Mouse (Mus musculus) midbrain, embryonic 10.5 days (tissue): ENCODE data around the gene AI837181. TPM values are rescaled to one million over a fixed set of nuclear protein-coding genes. Genes with fewer than 3 reads are reported as not detected.
"Not testable (repeated sequence)": the region's sequence is repeated elsewhere in the genome, so short reads cannot be mapped to it uniquely, and the experiment has no call there.

Source experiments
- DNase-seq: peaks from one replicate; pipeline ENCODE4 v3.0.0-alpha.2; 2017; ENCODE audit warnings: low spot score
- H3K27ac ChIP-seq: fragments of 300-500 bp; sonication (generic); replicated peaks from 2 replicates; pipeline ENCODE4 v1.5.1; 2016; ENCODE audit warnings: mild to moderate bottlenecking
- H3K27me3 ChIP-seq: fragments of 300-500 bp; sonication (generic); 2 replicates; pipeline ENCODE4 v1.6.1; 2016; ENCODE audit warnings: low read depth, mild to moderate bottlenecking; ENCODE audit not compliant: poor library complexity, severe bottlenecking
- H3K36me3 ChIP-seq: fragments of 300-500 bp; sonication (generic); 2 replicates; pipeline ENCODE4 v1.6.1; 2016; ENCODE audit warnings: mild to moderate bottlenecking, moderate library complexity
- H3K4me1 ChIP-seq: fragments of 300-500 bp; sonication (generic); 2 replicates; pipeline ENCODE4 v1.6.1; 2016
- H3K4me3 ChIP-seq: fragments of 300-500 bp; sonication (generic); 2 replicates; pipeline ENCODE4 v1.5.1; 2016; ENCODE audit warnings: mild to moderate bottlenecking, moderate library complexity
- H3K9me3 ChIP-seq: fragments of 300-500 bp; sonication (generic); replicated peaks from 2 replicates; pipeline ENCODE4 v1.6.1; 2016; ENCODE audit warnings: mild to moderate bottlenecking
- WGBS: fragments of 180-500 bp; shearing (Covaris S2); methylation state at CpG from one replicate; pipeline ENCODE4 v1.1.7; 2016; 5-methylcytosine and 5-hydroxymethylcytosine counted together
- polyA plus RNA-seq: library from polyadenylated mRNA; unstranded; fragments of >200 nt; fragmentation: Nextera tagmentation; extraction: Ambion mirVana; gene quantifications from 2 replicates; pipeline ENCODE4 v1.2.1, GENCODE M21; 2016

Gene AI837181
- polyA plus RNA-seq, result 45.1 and 48.5 TPM in 2 replicates

DNA sequence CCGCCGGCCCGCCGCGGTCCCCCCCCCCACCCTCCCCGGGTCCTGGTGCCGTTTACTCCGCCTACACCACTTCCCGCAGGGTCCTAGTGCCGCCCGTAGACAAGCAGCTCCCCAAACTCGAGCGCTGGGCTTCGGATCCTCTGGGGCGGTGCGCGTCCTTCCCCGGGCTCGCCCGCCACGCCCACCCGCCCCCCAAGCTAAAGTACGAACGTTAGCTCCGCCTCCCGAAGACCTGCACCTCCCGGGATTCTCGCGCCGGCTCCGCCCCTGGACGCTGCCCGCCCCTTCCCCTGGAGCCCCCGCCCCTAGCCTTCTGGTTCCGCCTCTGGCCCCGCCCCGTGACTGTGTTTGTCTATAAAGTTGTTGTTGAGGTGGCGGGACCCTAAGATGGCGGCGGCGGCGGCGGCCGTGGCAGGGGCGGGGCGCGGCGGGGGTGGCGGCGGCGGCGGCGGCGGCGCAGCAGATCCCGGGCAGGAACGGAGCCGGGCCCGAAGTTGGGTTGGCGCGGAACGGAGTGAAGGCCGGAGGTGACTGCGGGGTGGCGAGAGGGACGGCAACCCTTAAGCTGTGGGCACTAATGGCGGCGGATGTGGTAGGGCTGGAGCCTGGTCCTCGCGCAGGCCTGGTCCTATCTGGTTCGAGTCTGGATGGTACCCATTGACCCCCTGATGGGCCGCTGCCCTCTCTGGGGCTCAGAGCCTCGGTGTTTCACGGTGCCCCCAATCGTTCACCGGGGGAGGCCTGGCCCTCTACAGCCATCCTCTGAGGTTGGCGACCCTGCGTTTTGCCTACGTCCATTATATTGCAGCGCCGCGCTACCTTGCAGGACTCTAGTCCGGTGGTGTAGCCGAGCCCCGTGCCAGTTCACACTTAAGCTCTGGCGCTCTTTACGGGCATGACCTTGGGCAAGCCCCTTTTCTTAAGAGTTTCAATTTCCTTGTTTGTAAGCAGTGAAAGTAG is at the start of gene AI837181, which contains the start of gene Drap1:
Gene AI837181 (plus strand): TSS at position 363 of the 960 bp plus-strand sequence.
Gene Drap1 (minus strand): TSS at position 198 of the 960 bp plus-strand sequence.
- Histone ChIP-seq H3K4me3 (peak within 1 kb of the TSS; percentile 89), H3K36me3 (peaks cover 55% of the 10 kb centered on the region), H3K27ac (peak within 1 kb of the TSS; percentile 97), H3K4me1 (peaks cover 39% of the 10 kb centered on the region), H3K27me3 (no peaks in the 10 kb centered on the region), H3K9me3 (no peaks in the 10 kb centered on the region)
- DNase-seq, result peak; percentile 98
- under 1% methylated on average over 83 of the region's 87 CpGs for WGBS

DNA sequence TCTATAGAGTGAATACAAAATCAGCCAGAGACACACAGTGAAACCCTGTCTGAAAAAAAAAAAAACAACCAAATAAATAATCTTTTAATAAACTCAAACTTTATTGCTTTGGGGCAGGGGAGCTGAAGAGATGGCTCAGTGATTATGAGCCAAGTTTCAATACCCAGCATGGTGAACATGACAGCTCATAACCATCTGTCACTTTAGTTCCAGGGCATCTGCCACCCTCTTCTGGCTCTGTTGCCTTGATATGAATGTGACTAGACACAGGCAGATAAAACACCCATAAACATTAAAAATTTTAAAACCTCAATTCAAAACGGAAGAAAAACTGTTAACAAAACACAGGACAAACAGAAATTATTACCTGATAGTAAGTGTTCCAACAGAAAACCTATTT is 47.5 kb upstream of the AI837181 start:
- Histone ChIP-seq H3K27me3 (no peaks in the 10 kb centered on the region), H3K36me3 (peaks cover 88% of the 10 kb centered on the region), H3K4me1 (no peaks in the 10 kb centered on the region), H3K27ac (no peak overlapping the region), H3K4me3 (no peak overlapping the region), H3K9me3 (no peaks in the 10 kb centered on the region)
- no peak for DNase-seq
- 96% methylated on average over 1 of the region's 1 CpGs for WGBS

- WGBS, result 95% methylated on average over 12 of the region's 12 CpGs
- no peaks in the 10 kb centered on the region for H3K27me3 ChIP-seq
- no peak for DNase-seq
- H3K9me3 ChIP-seq, result no peaks in the 10 kb centered on the region
- H3K4me3 ChIP-seq, result no peak overlapping the region
- peaks cover 83% of the 10 kb centered on the region for H3K36me3 ChIP-seq
- no peak overlapping the region for H3K27ac ChIP-seq
- H3K4me1 ChIP-seq, result peaks cover 16% of the 10 kb centered on the region
Measured at GRCm38 (mm10) chr19:5383326-5383725, 41.6 kb upstream of the AI837181 start.

DNA sequence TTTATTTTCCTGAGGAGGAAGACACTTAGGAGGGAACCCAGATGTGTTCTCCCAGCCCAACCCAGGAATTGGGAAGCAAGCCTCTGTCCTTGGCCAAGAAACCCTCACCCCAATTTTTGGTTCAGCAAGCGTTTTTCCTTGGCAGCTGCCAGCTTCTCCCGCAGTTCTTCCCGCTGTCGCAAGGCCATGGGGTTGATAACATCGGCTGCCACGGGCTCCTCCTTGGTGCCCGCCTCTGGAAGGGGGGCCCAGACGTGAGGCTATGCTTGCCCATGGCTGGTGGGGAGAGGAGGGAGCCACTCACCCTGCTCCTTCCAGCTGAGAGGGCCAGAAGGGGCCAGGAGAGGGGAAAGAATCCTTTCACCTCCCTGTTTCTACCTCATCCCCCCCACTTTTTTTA is 40.2 kb upstream of the AI837181 start:
- 89% methylated on average over 8 of the region's 8 CpGs for WGBS
- peaks cover 24% of the 10 kb centered on the region for H3K4me1 ChIP-seq
- peaks cover 69% of the 10 kb centered on the region for H3K36me3 ChIP-seq
- H3K27me3 ChIP-seq, result no peaks in the 10 kb centered on the region
- no peak overlapping the region for H3K27ac ChIP-seq
- H3K9me3 ChIP-seq, result no peaks in the 10 kb centered on the region
- DNase-seq, result no peak
- no peak overlapping the region for H3K4me3 ChIP-seq

GRCm38 (mm10) chr19:5388011-5388441 is 36.9 kb upstream of the AI837181 start:
- Histone ChIP-seq H3K4me1 (peaks cover 37% of the 10 kb centered on the region), H3K27me3 (no peaks in the 10 kb centered on the region), H3K9me3 (no peaks in the 10 kb centered on the region), H3K36me3 (peaks cover 36% of the 10 kb centered on the region), H3K27ac (peak overlapping the region; percentile 90), H3K4me3 (peak overlapping the region; percentile 100)
- under 1% methylated on average over 43 of the region's 43 CpGs for WGBS
- DNase-seq, result no peak

DNA sequence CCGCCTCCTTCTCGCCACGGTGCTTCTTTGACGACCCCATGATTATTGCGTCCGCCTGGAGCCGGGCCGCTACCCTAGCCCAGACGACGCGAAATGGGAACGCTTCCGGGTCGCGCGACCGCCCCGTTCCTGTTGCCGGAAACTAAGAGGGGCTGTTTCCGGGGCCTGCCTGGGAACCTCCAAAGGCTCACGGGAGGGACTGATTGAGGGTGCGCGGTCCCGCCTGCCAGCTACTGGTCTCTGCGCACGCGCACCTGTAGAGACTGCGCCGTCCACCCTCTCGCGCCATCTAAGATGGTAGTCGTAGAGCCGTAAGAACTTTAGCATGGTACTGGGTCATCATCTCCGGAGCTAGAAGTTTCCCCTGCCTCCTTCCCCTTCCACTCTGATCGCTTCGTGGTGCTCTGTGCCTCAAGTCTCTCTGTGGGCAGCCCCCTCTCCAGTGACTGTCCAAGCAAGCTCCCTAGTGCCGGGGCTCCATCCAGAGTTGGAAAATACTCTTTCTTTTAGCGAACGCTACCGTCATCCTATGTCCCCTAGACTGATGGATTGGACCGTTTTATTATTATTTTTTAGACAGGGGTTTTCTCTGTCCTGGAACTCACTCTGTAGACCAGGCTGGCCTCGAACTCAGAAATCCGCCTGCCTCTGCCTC is 36.2 kb upstream of the AI837181 start, which contains the start of gene Sart1:
Gene Sart1 (minus strand): TSS at position 116 of the 655 bp plus-strand sequence.
- Histone ChIP-seq H3K27ac (peak within 1 kb of the TSS; percentile 90), H3K4me1 (peaks cover 41% of the 10 kb centered on the region), H3K9me3 (no peaks in the 10 kb centered on the region), H3K36me3 (peaks cover 29% of the 10 kb centered on the region), H3K27me3 (no peaks in the 10 kb centered on the region), H3K4me3 (peak within 1 kb of the TSS; percentile 100)
- DNase-seq, result peak; percentile 95
- 2% methylated on average over 43 of the region's 43 CpGs for WGBS

DNA sequence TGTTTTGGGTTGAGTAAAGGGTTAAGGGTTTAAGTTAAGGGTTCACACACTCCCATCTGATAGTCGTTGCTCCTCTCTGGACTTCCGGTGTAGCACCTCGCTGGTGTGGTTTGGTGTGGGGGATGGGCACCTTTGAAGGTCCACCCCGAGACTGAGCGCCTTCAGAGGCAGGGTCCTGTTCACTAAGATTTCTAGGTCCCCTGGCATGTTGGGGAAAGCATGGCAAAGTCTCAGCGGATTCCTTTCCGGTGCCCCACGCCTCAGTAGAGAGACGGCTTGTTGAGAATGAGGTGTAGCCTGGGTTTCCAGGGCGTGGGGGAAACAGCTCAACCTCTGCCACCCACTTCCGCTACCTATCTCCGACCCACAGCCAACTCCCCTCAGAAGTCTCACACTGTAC is 35.3 kb upstream of the AI837181 start:
- peaks cover 41% of the 10 kb centered on the region for H3K4me1 ChIP-seq
- no peaks in the 10 kb centered on the region for H3K27me3 ChIP-seq
- H3K27ac ChIP-seq, result peak overlapping the region; percentile 90
- DNase-seq, result no peak
- H3K9me3 ChIP-seq, result no peaks in the 10 kb centered on the region
- H3K4me3 ChIP-seq, result peak overlapping the region; percentile 100
- peaks cover 20% of the 10 kb centered on the region for H3K36me3 ChIP-seq
- WGBS, result 52% methylated on average over 12 of the region's 12 CpGs

DNA sequence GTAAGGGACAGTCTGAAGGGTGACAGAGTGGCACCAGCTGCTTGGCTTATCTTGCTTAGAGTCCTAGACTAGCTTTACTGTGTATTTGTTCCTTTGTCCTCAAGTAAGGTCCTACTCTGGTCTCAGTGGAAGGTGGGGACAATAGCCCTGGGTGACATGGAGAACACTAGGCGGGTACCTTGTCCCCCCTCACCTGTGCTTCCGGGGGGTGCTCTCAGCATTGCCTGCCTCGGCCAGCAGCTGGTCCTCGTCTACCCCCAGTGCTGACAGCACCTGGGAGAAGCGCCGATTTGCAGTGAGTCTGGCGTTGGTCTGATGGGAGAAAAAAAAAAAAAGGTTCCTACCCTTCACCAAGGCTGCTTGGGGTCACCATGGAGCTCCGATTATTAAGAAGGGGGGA is 34.5 kb upstream of the AI837181 start:
- H3K36me3 ChIP-seq, result peaks cover 12% of the 10 kb centered on the region
- H3K9me3 ChIP-seq, result no peaks in the 10 kb centered on the region
- DNase-seq, result no peak
- peaks cover 41% of the 10 kb centered on the region for H3K4me1 ChIP-seq
- H3K27ac ChIP-seq, result no peak overlapping the region
- no peaks in the 10 kb centered on the region for H3K27me3 ChIP-seq
- WGBS, result 85% methylated on average over 8 of the region's 8 CpGs
- H3K4me3 ChIP-seq, result peak overlapping the region; percentile 100

DNA sequence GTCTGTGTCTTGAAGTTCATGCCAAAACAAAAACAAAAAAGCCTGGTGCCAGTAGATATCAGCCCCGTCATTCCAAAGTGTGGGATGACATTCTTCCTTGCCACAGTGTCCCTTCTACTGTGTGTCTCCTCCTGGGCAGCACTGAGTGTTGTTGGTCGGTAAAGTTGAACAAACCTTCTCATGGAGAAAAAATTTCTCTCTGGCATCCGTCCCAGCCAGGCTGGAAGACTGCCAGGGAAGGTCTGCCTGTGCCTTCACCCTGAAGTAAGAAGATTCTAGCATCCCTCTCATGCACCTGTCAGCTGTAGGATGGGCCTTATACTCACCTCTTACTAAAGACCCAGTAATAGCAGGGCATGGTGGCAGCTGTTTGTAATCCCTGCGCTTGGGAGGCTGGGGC is 32.1 kb upstream of the AI837181 start:
- H3K4me1 ChIP-seq, result peaks cover 25% of the 10 kb centered on the region
- no peak for DNase-seq
- no peaks in the 10 kb centered on the region for H3K27me3 ChIP-seq
- 83% methylated on average over 4 of the region's 4 CpGs for WGBS
- H3K4me3 ChIP-seq, result no peak overlapping the region
- no peaks in the 10 kb centered on the region for H3K9me3 ChIP-seq
- H3K27ac ChIP-seq, result no peak overlapping the region
- no peaks in the 10 kb centered on the region for H3K36me3 ChIP-seq

DNA sequence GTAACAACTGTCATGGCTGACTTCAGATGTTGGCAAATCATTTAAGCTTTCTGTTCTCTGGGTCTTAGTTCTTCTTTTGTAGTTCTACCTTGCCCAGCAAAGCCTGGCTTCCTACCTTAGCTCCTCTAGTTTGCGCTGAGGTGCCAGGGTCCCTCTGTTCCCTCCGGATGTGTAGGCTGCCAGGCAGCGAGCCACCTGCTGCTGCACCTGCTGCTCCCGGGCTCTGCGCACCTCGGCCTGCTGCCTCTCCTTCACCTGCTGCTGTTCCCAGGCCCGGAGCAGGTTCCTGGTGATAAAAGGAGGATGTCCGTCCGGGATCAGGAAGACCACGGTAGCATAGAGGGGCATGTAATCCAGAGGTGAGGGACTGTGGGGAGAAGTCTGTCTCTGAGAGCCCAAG is 30.8 kb upstream of the AI837181 start:
- WGBS, result 57% methylated on average over 10 of the region's 10 CpGs
- peaks cover 22% of the 10 kb centered on the region for H3K4me1 ChIP-seq
- H3K27ac ChIP-seq, result no peak overlapping the region
- no peak for DNase-seq
- H3K36me3 ChIP-seq, result no peaks in the 10 kb centered on the region
- no peaks in the 10 kb centered on the region for H3K9me3 ChIP-seq
- no peak overlapping the region for H3K4me3 ChIP-seq
- H3K27me3 ChIP-seq, result no peaks in the 10 kb centered on the region

DNA sequence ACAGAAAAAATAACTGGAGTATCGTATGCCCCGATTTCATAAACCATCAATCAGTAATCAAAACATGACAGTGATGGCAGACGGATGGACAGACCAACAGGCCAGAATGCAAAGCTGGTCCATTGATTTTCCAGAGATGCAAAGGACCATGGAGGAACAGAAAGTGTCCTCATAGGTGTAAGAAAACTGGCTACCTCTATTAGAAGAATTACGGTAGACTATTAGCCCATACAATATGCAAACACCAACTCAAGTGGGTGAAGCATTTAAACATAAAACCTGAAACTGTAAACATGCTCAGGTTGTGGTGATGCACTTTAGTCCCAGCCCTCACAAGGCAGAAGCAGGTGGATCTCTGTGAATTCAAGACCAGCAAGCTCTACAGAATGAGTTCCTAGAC is 29.6 kb upstream of the AI837181 start:
- 72% methylated on average over 4 of the region's 4 CpGs for WGBS
- Histone ChIP-seq H3K9me3 (no peaks in the 10 kb centered on the region), H3K4me1 (peaks cover 10% of the 10 kb centered on the region), H3K36me3 (no peaks in the 10 kb centered on the region), H3K27ac (no peak overlapping the region), H3K4me3 (no peak overlapping the region), H3K27me3 (no peaks in the 10 kb centered on the region)
- DNase-seq, result no peak

DNA sequence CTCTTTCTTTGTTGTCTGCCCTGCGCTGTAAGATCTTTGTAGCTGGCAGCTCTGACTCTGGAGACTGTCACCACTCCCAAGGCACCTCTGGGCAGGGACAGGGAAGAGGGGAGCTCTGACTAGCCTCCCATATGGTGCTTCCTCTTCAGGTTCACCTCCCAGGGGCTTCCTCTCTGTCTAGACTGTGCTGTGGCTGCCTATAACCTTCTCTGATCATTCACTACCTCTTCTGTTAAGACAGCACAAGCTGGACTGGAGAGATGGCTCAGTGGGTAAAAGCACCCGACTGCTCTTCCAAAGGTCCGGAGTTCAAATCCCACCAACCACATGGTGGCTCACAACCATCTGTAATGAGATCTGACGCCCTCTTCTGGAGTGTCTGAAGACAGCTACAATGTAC is 23.9 kb upstream of the AI837181 start:
- 76% methylated on average over 4 of the region's 4 CpGs for WGBS
- not testable (repeated sequence) for H3K9me3 ChIP-seq, DNase-seq, H3K4me1 ChIP-seq, H3K27ac ChIP-seq, H3K4me3 ChIP-seq, H3K36me3 ChIP-seq, H3K27me3 ChIP-seq

DNA sequence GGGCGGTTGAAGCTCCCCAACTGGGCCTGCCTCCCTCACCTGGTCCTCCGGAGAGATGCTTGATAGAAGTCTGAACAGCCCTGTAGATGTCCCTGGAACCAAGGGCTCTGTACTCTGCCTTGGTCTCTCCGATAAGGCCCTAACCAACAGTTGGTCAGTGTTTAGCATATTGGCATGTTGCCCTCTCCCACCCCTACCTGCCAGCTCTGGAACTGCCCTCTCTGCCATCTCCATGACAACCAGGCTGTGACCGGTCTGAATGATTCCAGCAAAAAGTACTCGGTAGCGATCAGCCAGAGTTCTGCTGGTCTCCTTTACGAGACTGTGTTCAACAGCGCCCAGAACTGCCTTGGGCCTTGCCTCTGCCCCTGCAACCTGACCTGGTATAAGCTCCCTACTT is 22.7 kb upstream of the AI837181 start, which contains the start of gene Tsga10ip:
Gene Tsga10ip (minus strand): TSS at position 234 of the 400 bp plus-strand sequence.
- Histone ChIP-seq H3K4me3 (no peak within 1 kb of the TSS), H3K27ac (no peak within 1 kb of the TSS), H3K27me3 (no peaks in the 10 kb centered on the region), H3K9me3 (no peaks in the 10 kb centered on the region), H3K36me3 (no peaks in the 10 kb centered on the region), H3K4me1 (peaks cover 12% of the 10 kb centered on the region)
- 74% methylated on average over 8 of the region's 8 CpGs for WGBS
- DNase-seq, result no peak
